Mouse (Mus musculus): ENCODE data around the gene Faim2. TPM values are rescaled to one million over a fixed set of nuclear protein-coding genes. Genes with fewer than 3 reads are reported as not detected.

The Faim2 gene
- polyA plus RNA-seq, 1 experiment from 2014 or later = 0.12 TPM

GRCm38 (mm10) chr15:99505324-99506095 is 22.5 kb downstream of the Faim2 start:
- Histone ChIP-seq H3K36me3 (no peaks in the 10 kb centered on the region), H3K27me3 (replicated peaks) (peaks cover 88% of the 10 kb centered on the region), H3K4me2 (no peak overlapping the region), H3K4me3 (no peak overlapping the region), H3K4me1 (peaks cover 46% of the 10 kb centered on the region), H3K9ac (0 out of 2 replicates have a peak overlapping the region, but pooled peaks have one; percentile 16), H3K9me3 (no peaks in the 10 kb centered on the region), H3K27ac (replicated peaks) (0 out of 2 replicates have a peak overlapping the region, but pooled peaks have one; percentile 28)
- no peak for ATAC-seq (ENCODE audit: extremely low read depth, insufficient number of reproducible peaks, low FRiP score, low TSS enrichment)
- 56% methylated on average over 15 of the region's 15 CpGs for WGBS

- H3K9ac ChIP-seq = no peak overlapping the region
- 61% methylated on average over 5 of the region's 5 CpGs for WGBS
- H3K27me3 ChIP-seq (replicated peaks) = peaks cover 78% of the 10 kb centered on the region
- H3K9me3 ChIP-seq = no peaks in the 10 kb centered on the region
- peaks cover 69% of the 10 kb centered on the region for H3K4me1 ChIP-seq
- H3K36me3 ChIP-seq = no peaks in the 10 kb centered on the region
- ATAC-seq (ENCODE audit: extremely low read depth, insufficient number of reproducible peaks, low FRiP score, low TSS enrichment) = no peak
- H3K4me3 ChIP-seq = no peak overlapping the region
- no peak overlapping the region for H3K27ac ChIP-seq (replicated peaks)
- no peak overlapping the region for H3K4me2 ChIP-seq
Observed at GRCm38 (mm10) chr15:99503256-99503655, 24.7 kb downstream of the Faim2 start.

GRCm38 (mm10) chr15:99502311-99502831 is 25.6 kb downstream of the Faim2 start:
- Histone ChIP-seq H3K27ac (replicated peaks) (peak overlapping the region; percentile 37; the same call in 1 of the 2 replicates), H3K36me3 (no peaks in the 10 kb centered on the region), H3K4me2 (no peak overlapping the region), H3K9ac (no peak overlapping the region), H3K4me3 (no peak overlapping the region), H3K27me3 (replicated peaks) (peaks cover 75% of the 10 kb centered on the region), H3K4me1 (peaks cover 77% of the 10 kb centered on the region), H3K9me3 (no peaks in the 10 kb centered on the region)
- ATAC-seq (ENCODE audit: extremely low read depth, insufficient number of reproducible peaks, low FRiP score, low TSS enrichment) = no peak
- 68% methylated on average over 12 of the region's 12 CpGs for WGBS

- no peak overlapping the region for H3K4me2 ChIP-seq
- H3K9ac ChIP-seq = no peak overlapping the region
- 65% methylated on average over 20 of the region's 20 CpGs for WGBS
Observed at GRCm38 (mm10) chr15:99501292-99502260, 26.4 kb downstream of the Faim2 start.

GRCm38 (mm10) chr15:99500320-99500719 is 27.6 kb downstream of the Faim2 start:
- no peak overlapping the region for H3K4me3 ChIP-seq
- ATAC-seq (ENCODE audit: extremely low read depth, insufficient number of reproducible peaks, low FRiP score, low TSS enrichment) = no peak
- H3K4me2 ChIP-seq = peak overlapping the region; percentile 33
- H3K4me1 ChIP-seq = peaks cover 68% of the 10 kb centered on the region
- WGBS = 14% methylated on average over 5 of the region's 5 CpGs
- no peaks in the 10 kb centered on the region for H3K9me3 ChIP-seq
- H3K36me3 ChIP-seq = no peaks in the 10 kb centered on the region
- peaks cover 72% of the 10 kb centered on the region for H3K27me3 ChIP-seq (replicated peaks)
- no peak overlapping the region for H3K9ac ChIP-seq
- H3K27ac ChIP-seq (replicated peaks) = no peak overlapping the region

More at GRCm38 (mm10) chr15:99501292-99502260, 26.4 kb downstream of the Faim2 start:
- no peaks in the 10 kb centered on the region for H3K36me3 ChIP-seq
- H3K4me1 ChIP-seq = peaks cover 80% of the 10 kb centered on the region
- H3K27ac ChIP-seq (replicated peaks) = peak overlapping the region; percentile 37; the same call in 1 of the 2 replicates
- H3K4me3 ChIP-seq = no peak overlapping the region
- ATAC-seq (ENCODE audit: extremely low read depth, insufficient number of reproducible peaks, low FRiP score, low TSS enrichment) = no peak
- no peaks in the 10 kb centered on the region for H3K9me3 ChIP-seq
- H3K27me3 ChIP-seq (replicated peaks) = peaks cover 72% of the 10 kb centered on the region

- peaks cover 72% of the 10 kb centered on the region for H3K27me3 ChIP-seq (replicated peaks)
- peak overlapping the region; percentile 33 for H3K4me2 ChIP-seq
- no peaks in the 10 kb centered on the region for H3K9me3 ChIP-seq
- no peaks in the 10 kb centered on the region for H3K36me3 ChIP-seq
- 22% methylated on average over 6 of the region's 6 CpGs for whole genome bisulfite sequencing
- 0 out of 2 replicates have a peak overlapping the region, but pooled peaks have one; percentile 20 for H3K27ac ChIP-seq (replicated peaks)
- H3K9ac ChIP-seq = 0 out of 2 replicates have a peak overlapping the region, but pooled peaks have one; percentile 40
- H3K4me1 ChIP-seq = peaks cover 62% of the 10 kb centered on the region
- ATAC-seq (ENCODE audit: extremely low read depth, insufficient number of reproducible peaks, low FRiP score, low TSS enrichment) = no peak
- H3K4me3 ChIP-seq = no peak overlapping the region
Observed at GRCm38 (mm10) chr15:99499726-99500125, 28.2 kb downstream of the Faim2 start.

GRCm38 (mm10) chr15:99498781-99499180 is 29.2 kb downstream of the Faim2 start:
- Histone ChIP-seq H3K9ac (peak overlapping the region; percentile 37; the same call in 1 of the 2 replicates), H3K36me3 (no peaks in the 10 kb centered on the region), H3K4me3 (no peak overlapping the region), H3K9me3 (no peaks in the 10 kb centered on the region), H3K4me1 (peaks cover 55% of the 10 kb centered on the region), H3K4me2 (no peak overlapping the region), H3K27me3 (replicated peaks) (peaks cover 72% of the 10 kb centered on the region), H3K27ac (replicated peaks) (peak overlapping the region; percentile 70)
- no peak for ATAC-seq (ENCODE audit: extremely low read depth, insufficient number of reproducible peaks, low FRiP score, low TSS enrichment)
- 4% methylated on average over 4 of the region's 4 CpGs for WGBS

- no peaks in the 10 kb centered on the region for H3K9me3 ChIP-seq
- no peak overlapping the region for H3K4me2 ChIP-seq
- H3K4me1 ChIP-seq = peaks cover 55% of the 10 kb centered on the region
- peaks cover 72% of the 10 kb centered on the region for H3K27me3 ChIP-seq (replicated peaks)
- H3K9ac ChIP-seq = peak overlapping the region; percentile 37; the same call in 1 of the 2 replicates
- no peaks in the 10 kb centered on the region for H3K36me3 ChIP-seq
- ATAC-seq (ENCODE audit: extremely low read depth, insufficient number of reproducible peaks, low FRiP score, low TSS enrichment) = no peak
- H3K27ac ChIP-seq (replicated peaks) = peak overlapping the region; percentile 70
- WGBS = 60% methylated on average over 4 of the region's 4 CpGs
- no peak overlapping the region for H3K4me3 ChIP-seq
Observed at GRCm38 (mm10) chr15:99498356-99498755, 29.6 kb downstream of the Faim2 start.

GRCm38 (mm10) chr15:99497527-99498242 is 30.3 kb downstream of the Faim2 start:
- Histone ChIP-seq H3K27ac (replicated peaks) (peak overlapping the region; percentile 70), H3K4me2 (peak overlapping the region; percentile 39), H3K9ac (no peak overlapping the region), H3K9me3 (no peaks in the 10 kb centered on the region), H3K27me3 (replicated peaks) (peaks cover 71% of the 10 kb centered on the region), H3K36me3 (no peaks in the 10 kb centered on the region), H3K4me3 (no peak overlapping the region), H3K4me1 (peaks cover 55% of the 10 kb centered on the region)
- WGBS = 41% methylated on average over 12 of the region's 12 CpGs
- no peak for ATAC-seq (ENCODE audit: extremely low read depth, insufficient number of reproducible peaks, low FRiP score, low TSS enrichment)

GRCm38 (mm10) chr15:99497061-99497460 is 30.9 kb downstream of the Faim2 start:
- Histone ChIP-seq H3K27me3 (replicated peaks) (peaks cover 71% of the 10 kb centered on the region), H3K27ac (replicated peaks) (peak overlapping the region; percentile 70; the same call in 1 of the 2 replicates), H3K9me3 (no peaks in the 10 kb centered on the region), H3K4me2 (0 out of 2 replicates have a peak overlapping the region, but pooled peaks have one; percentile 39), H3K4me3 (no peak overlapping the region), H3K4me1 (peaks cover 50% of the 10 kb centered on the region), H3K9ac (no peak overlapping the region), H3K36me3 (no peaks in the 10 kb centered on the region)
- ATAC-seq (ENCODE audit: extremely low read depth, insufficient number of reproducible peaks, low FRiP score, low TSS enrichment) = no peak
- WGBS = 11% methylated on average over 4 of the region's 4 CpGs

Measured in heart, embryonic 13.5 days (tissue).